Mouse (Mus musculus): ENCODE measurements around the gene Lrrc40. TPM values are rescaled to one million over a fixed set of nuclear protein-coding genes. Genes with fewer than 3 reads are reported as not detected.

The Lrrc40 gene
- polyA plus RNA-seq, 1 experiment from 2014 or later: 62.7 TPM

DNA sequence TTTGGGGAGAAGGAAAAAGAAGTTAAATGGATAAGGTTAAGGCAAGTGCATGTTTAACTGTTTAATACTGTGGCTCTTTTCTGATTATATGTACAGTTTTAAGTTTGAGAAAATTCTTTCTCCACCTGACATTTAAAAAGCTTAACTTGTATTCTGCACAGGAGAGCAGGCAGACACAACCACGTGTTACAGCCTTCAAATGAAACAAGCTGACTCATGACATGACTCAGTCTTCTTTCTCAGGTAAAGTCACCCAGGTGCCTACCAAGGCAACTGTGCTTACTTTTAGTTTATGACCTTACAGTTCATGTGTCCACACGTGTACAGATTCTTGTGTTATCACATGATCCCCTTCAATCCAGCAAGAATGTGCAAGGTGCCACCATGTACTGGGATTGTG lies 67.0 kb downstream of the Lrrc40 start:
- no peak overlapping the region for H3K9ac ChIP-seq (replicated peaks; ENCODE audit: low read length)
- no peaks in the 10 kb centered on the region for H3K36me3 ChIP-seq (ENCODE audit: control insufficient read depth, insufficient read depth, low read length)
- H3K4me2 ChIP-seq (ENCODE audit: low read length): no peak overlapping the region
- no peak for DNase-seq
- no peak overlapping the region for H3K27ac ChIP-seq (replicated peaks; ENCODE audit: low read depth, low read length)
- no peaks in the 10 kb centered on the region for H3K27me3 ChIP-seq (ENCODE audit: control insufficient read depth, insufficient read depth, low read length)
- no peaks in the 10 kb centered on the region for H3K9me3 ChIP-seq (ENCODE audit: control insufficient read depth, low read length)
- no peaks in the 10 kb centered on the region for H3K4me1 ChIP-seq (ENCODE audit: control insufficient read depth, insufficient read depth, low read length)
- no peak overlapping the region for H3K4me3 ChIP-seq (replicated peaks; ENCODE audit: low read depth, low read length)
- 76% methylated on average over 2 of the region's 2 CpGs for WGBS
- ATAC-seq (ENCODE audit: low FRiP score, low TSS enrichment): no peak

DNA sequence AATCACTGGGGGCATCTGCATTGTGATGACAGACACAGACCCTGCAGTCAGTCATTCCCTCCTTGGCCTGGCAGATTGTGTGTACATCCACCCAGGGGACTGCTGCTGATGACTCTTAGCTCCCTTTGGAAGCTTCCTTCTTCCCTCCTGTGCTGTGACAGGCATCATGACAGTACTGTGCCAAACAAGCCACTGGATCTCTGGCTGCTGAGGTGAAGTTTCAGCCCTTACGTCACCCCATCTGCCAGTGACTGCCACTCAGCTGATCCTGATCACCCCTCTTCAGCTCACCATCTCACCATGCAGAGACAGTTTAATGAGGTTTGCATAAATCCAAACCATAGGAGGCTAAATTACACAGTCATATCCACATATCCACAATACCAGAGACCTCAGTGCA lies 68.8 kb downstream of the Lrrc40 start:
- no peaks in the 10 kb centered on the region for H3K9me3 ChIP-seq (ENCODE audit: control insufficient read depth, low read length)
- H3K4me3 ChIP-seq (replicated peaks; ENCODE audit: low read depth, low read length): no peak overlapping the region
- 85% methylated on average over 1 of the region's 1 CpGs for WGBS
- ATAC-seq (ENCODE audit: low FRiP score, low TSS enrichment) (no peak), DNase-seq (no peak)
- no peaks in the 10 kb centered on the region for H3K4me1 ChIP-seq (ENCODE audit: control insufficient read depth, insufficient read depth, low read length)
- H3K36me3 ChIP-seq (ENCODE audit: control insufficient read depth, insufficient read depth, low read length): no peaks in the 10 kb centered on the region
- no peak overlapping the region for H3K27ac ChIP-seq (replicated peaks; ENCODE audit: low read depth, low read length)
- no peak overlapping the region for H3K9ac ChIP-seq (replicated peaks; ENCODE audit: low read length)
- no peaks in the 10 kb centered on the region for H3K27me3 ChIP-seq (ENCODE audit: control insufficient read depth, insufficient read depth, low read length)
- H3K4me2 ChIP-seq (ENCODE audit: low read length): no peak overlapping the region

Other genes starting within 250 kb of the Lrrc40 start
- gene Cth, start 111.6 kb upstream of the Lrrc40 start, polyA plus RNA-seq (2014; fragmentation: Nextera tagmentation; extraction: Ambion mirVana): 2.0 and 3.4 TPM in 2 replicates
- 23.2 and 24.9 TPM in 2 replicates for gene Ankrd13c, start 89.4 kb upstream of the Lrrc40 start, polyA plus RNA-seq (2014; fragmentation: Nextera tagmentation; extraction: Ambion mirVana)
- 258 and 287 TPM in 2 replicates for gene Srsf11, start within 50 bp of the Lrrc40 start, polyA plus RNA-seq (2014; fragmentation: Nextera tagmentation; extraction: Ambion mirVana)